Mouse (Mus musculus): Measurements from ENCODE around the gene Vsig10l.

DNA sequence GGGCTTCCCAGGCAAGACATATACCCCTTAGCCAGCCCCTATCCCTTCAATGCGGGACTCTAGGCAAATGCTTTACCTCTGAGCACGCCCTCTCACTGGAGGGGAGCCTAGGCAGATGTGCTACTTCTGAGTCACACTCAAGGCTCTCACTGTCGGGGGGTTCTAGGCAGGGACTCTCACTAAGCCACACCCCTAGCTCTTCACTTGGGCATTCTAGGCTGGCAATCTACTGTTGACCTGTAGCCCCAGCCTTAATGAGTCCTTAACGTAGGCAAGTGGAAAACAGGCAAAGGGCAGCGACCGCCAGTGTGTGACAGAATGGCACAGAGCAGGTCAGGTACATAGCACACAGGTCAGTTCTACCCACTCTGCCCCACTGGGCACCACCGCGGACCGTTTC lies 27.9 kb downstream of the Vsig10l start:
- no peak for TF ChIP-seq POLR2A (IDR thresholded peaks at IDR 0.05; ENCODE audit: borderline replicate concordance, extremely low read depth, insufficient read depth, insufficient read length, poor library complexity, severe bottlenecking)
- no peak for TF ChIP-seq CTCF (IDR thresholded peaks at IDR 0.05; ENCODE audit: borderline replicate concordance, extremely low read depth, insufficient read depth, insufficient read length)
